Mouse (Mus musculus): ENCODE measurements at regions not wholly inside any gene's neighbourhood (a gene's known extent, or its start where the extent isn't known, plus 50 kb on each side); places are given as distances from the start of the nearest gene placed in this dataset.

- no peak for DNase-seq
Observed at GRCm38 (mm10) chr1:76018588-76018987, 472.5 kb downstream of the Slc4a3 start.

DNA sequence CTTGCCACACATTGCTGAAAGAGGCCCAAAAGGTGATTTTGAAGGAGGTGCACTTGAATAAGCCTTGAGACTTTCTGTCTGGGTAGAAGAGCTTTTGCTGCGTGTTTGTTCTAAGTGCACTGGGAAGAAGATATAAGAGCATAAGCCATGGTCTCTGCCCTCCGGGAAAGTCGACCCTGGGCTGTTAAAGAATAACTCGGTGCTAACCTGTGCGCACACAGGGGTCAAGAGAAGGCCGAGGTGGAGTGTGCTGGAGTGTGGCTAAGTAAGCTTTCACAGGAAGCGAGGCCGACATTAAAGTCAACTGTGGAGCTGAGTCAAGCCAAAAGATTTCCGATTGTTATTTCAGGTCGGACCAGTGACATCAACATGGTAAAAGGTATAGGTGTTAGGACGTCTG, 473.0 kb downstream of the Slc4a3 start:
- peak; percentile 61 to 63 for DNase-seq

DNA sequence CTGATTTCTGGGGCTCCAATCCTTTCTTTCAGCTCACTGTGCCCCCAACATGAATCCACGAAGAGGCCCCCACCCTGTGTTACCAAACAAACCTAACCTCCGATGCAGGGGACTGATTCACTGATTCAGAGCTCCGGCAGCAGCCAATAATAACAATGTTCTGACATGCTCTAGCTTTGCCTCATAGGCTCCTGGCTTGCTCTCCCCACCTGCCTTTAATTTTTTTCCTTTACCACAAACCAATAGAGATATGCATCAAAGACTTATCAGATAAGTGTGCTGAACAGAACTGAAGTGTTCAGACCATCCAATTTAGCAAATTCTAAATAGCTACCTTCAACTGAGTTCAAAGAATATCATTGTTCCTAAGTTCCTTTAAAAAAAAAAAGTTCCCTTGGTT, 478.6 kb downstream of the Slc4a3 start:
- DNase-seq, result no peak

DNA sequence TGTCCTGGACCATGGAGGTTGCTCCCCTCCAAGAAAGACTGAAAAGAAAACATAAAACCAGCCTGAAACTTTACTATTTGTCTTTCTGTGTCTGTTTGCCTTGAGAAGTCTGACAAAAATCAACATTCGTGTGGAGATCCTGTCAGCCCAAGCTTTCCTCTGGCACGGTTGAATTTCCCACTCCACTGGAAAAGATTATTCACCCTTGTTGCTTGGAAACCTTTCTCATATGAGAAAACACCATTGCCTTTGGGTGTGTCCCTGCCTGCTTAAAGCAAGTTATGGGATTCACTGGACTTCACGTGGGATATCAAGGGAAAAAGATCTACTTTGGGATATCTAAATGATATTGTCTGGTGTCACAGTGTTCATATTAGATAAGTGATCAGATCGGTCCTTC, 479.3 kb downstream of the Slc4a3 start:
- no peak for DNase-seq

DNA sequence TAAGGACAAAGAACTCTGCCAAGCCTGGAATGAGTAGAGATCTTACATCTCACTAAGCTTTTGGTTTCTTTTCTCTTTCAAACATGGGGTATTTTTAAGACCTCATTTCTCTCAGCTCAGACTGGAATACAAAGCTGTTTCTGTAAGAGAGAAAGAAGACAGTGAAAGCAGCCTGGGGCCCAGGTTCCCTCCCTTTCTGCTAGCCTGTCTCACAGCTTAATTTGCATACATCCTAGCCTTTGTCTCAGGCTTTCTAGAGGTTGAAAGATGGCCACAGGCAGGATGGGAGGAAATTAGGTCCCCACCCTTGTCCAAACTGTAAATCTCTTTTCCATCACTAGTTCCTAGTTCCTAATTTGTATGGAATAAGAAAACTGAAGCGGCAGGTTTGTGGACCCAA, 483.0 kb downstream of the Slc4a3 start:
- DNase-seq, result no peak

DNA sequence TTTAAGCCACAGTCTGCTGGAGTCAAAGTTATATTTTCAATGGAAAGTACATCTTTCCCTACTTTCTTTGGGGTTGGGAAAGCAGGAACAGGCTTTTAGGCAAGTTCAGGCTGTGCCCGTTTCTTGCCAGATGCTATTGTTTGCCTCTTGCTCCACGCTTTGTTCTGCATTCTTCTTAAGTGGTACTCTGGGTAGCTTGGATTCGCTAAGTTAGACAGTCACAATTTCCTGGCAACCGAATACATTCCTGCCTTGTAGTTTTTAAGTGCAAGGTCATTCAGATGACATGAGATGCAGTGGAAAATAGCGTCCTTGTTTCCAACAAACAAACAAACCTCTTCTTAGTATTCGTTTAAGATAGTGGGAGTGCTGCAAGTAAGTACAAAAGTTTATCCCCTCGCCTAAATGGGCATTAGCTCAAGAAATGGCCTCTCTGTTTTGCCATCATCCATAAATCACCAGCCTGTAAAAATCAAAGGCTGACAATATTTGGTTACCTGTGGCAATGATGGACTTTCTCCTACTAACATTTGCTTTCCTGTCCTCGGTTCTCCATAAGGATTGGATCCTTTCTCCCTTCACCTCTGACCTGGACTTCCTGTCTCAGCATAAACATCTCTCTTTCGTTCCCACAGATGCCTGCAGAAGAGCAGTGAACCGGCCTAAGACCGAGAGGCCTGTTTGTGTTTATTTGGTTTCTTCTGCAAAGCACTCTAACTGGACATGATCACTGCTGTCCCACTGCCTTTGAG, 485.3 kb downstream of the Slc4a3 start:
- peak; percentile 11 to 50 for DNase-seq

GRCm38 (mm10) chr1:76031923-76032285, 485.8 kb downstream of the Slc4a3 start:
- no peak for DNase-seq

DNA sequence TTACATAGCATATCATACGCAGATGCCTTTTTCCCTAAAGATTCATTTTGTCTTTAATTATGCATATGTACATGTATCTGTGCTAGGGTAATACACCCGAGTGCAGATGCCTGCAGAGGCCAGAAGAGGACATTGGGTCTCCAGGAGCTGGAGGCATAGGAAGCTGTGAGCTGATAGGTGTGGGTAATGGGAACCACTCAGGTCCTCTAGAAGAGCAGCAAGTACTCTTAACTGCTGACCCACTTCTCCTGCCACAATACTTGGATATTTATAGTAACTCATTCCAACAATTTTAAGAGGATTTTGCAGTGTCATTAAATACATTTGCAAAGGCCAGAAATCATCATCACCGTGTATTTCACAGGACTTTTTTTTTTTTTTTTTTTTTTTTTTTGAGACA, 486.6 kb downstream of the Slc4a3 start:
- peak; percentile 19 to 53 for DNase-seq

DNA sequence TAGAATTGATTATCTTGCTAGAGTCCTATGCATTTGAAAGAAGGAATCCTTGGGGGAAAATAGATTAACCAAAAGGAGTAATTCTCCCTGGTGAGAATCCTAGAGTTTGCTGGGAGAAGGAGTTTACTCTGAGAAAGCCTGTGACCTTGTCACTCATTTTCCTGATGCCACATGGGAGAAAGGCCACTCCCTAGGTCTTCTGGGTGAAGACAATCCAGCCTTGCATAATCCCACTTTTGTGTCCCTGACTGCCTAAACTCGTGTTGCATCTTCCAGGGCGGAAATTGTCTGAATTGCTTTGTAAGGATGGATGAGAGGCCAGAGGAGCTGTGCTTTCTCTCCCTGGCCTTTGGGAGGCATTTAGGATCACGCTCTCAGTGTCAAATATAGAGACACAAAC, 490.2 kb downstream of the Slc4a3 start:
- DNase-seq, result no peak

DNA sequence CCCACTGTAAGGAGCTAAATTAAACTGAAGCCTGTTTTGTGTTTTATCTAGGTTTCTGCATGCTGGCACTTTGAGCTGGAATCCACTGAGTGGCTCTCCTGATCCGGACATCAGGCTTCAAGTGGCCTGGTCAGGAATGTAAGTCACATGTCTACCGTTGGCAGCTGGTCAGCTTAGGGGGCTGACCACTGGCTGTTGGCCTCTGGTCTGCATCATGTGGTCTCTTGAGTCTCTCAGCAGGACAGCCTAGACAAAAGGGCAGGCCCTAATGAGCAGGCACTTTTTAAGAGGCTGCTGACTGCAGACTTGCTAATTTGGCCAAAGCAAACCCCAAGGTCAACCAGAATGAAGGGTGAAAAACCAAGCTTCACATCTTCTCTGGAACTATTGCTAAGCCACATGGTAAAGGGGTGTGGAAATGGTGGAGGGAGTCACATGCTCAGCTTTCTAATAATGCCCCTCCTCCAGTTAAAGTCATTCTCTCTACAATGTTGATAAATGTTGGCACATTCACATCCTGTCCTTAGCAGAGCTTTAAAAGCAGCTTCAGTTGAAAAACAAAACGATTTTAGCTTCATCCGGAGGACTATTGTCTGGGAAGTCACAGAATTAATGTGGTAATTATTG, 493.1 kb downstream of the Slc4a3 start:
- peak; percentile 83 to 87 for DNase-seq

GRCm38 (mm10) chr1:76039661-76040060, 493.6 kb downstream of the Slc4a3 start:
- no peak for DNase-seq

- DNase-seq, result no peak
Observed at GRCm38 (mm10) chr1:76050264-76050663, 504.2 kb downstream of the Slc4a3 start.

- DNase-seq, result no peak
Observed at GRCm38 (mm10) chr1:76053378-76054171, 507.5 kb downstream of the Slc4a3 start.

DNA sequence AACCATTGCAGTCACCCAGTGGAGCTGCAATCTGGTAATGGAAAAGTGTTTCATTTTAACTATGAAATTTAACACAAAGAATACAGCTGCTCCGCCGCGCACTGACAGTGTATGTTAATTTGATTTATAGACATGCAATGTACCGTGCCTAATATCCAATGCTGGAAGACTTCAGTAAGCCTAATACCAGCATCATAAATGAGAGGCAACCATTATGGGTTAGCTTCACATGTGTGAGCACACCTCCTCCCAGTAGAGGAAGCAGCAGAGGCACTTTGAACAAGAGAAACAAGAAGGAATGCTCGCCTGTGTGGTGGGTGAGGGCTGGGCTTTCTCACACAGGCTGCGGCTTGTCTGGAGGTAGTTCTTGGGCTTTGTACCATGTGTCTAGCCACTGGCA, 519.7 kb downstream of the Slc4a3 start:
- DNase-seq, result no peak

- DNase-seq, result peak; percentile 20 to 41
Observed at GRCm38 (mm10) chr1:76070831-76071321, 524.8 kb downstream of the Slc4a3 start.

- DNase-seq, result no peak
Observed at GRCm38 (mm10) chr1:76075213-76075612, 529.1 kb downstream of the Slc4a3 start.

DNA sequence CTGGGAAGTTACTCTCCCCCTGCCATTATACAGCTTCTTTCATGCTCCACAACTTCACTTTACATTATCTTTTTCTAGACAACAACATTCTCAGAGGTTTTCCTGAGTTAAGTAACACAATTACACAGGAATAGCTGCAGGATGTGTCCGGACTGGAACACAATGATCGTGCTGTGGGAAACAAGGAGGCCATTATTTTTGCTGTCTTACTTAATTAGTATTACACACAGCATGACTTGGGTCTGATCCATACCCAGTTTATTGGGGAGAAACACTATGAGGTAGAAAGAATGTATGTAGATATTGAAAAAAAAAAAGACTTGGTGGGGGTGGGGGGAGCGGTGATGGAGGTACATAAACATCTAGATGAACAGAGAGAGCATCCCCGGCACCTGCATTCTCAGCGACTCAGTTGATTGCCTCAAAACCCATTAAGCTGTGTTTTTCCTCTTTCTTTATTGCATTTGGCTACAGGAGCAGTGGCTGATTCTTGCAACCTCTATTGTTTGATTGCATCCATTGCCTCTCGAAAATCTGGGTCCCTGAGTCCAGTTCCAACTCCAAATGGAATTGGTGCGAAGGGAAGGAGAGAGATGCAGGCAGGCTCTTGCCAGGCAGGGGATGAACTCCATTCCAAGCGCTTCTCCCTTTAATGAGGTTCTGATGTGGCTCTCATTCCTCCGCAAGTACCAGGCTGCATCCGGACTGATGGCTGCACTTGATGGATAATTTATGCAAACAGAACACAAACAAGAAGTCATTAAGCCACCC, 529.8 kb downstream of the Slc4a3 start:
- DNase-seq, result no peak

DNA sequence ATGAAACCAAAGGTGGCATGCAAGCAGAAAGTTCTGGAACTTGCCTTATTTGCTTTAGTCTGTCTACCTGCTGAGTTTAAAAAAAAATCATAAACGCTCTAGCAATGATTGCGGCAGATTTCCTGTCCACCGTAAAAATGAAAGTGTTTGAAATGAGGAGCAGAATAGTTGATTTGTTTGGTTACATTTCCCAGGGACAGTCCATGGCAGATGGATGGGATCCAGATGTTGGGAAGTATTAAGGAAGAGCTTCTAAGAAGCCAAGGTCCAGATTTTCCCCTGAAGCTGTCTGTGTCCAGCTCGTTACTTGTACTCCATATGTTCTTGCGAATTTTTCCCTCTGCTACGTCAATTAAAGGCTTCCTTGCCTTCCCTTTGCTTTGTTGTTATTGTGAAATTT, 534.2 kb downstream of the Slc4a3 start:
- DNase-seq, result no peak

DNA sequence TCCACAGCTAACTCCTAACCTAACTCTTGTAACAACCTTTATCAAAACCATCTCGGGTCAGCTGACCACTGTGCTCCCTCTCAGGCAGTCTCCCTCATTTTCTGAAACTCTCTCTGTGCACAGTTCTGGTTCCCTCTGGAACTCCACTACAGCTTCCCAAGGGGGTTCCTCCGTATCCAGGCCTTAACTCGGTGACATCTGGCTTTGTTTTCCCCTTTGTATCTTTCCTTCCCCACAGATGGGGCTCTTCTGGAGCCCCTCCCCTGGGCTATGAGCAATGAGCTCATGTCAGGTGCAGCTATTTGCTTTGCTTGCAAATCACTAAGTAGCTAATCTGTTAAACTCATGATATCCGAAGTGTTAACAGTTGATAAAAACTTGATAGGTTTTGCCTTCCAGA, 535.6 kb downstream of the Slc4a3 start:
- DNase-seq, result no peak

DNA sequence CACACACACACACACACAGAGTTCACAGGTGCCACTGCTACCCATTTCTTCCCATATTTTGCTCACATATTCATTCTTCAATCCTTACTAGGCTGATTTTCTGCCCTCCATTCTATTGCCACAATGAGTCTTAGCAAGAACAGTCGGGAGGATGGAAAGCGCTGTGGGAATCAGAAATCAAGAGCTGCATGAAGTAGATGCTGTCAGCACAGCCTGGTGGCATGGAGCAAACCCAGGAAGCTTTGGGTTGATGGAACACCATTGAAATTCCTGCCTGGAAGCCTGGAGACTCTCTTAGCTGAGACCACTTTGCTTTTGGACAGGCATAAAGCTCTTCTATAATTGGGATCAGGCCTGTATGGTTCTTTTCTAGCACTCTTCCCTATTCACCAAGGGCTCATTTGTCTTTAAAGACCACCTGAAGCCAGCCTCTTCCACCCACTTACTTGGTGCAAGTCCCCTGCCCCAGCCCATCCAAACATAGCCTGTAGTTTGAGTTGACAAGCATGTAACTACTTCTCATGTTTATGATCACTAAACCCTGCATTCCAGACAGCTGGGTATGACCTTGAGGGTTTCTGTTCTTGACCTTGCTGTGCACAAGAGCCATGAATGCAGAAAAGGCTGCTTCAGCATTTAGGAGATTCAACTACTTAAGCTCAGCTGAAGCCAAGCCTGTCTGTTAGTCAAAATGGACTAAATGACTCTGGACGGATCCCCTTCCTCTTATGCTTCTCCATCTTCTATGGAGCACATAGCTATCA, 537.4 kb downstream of the Slc4a3 start:
- DNase-seq, result no peak

DNA sequence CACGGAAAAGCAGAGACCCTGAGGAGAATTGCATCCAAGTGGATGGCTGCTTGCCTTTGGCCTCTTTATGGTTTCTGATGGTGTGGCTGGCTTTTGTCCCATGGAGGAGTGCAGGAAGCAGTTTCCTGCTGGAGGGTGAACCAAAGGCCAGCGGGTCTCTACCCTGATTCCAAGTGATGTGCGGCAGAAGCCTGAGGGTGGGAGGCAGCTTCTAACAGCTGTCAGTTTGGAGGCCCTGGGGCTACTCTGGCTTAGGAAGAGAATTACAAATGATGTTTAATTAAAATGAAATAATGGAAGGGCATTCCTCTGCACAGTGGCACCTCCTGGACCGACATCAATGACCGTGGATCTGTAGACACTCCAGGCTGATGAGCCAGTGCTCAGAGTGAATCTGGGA, 545.0 kb downstream of the Slc4a3 start:
- DNase-seq, result no peak

- DNase-seq, result peak in 1 of 2 experiments; percentile 8
Observed at GRCm38 (mm10) chr1:76113281-76113680, 567.2 kb downstream of the Slc4a3 start.

All from lung, adult 18-20 months (tissue).